Mouse (Mus musculus): Measurements from ENCODE around the gene Cflar. TPM values are rescaled to one million over a fixed set of nuclear protein-coding genes. Genes with fewer than 3 reads are reported as not detected.
"Not testable (repeated sequence)": the region's sequence is repeated elsewhere in the genome, so short reads cannot be mapped to it uniquely, and the experiment has no call there.

Cflar gene
- total and polyA plus RNA-seq, 3 experiments, result 35.7 to 81.1 (median 49.2) TPM

DNA sequence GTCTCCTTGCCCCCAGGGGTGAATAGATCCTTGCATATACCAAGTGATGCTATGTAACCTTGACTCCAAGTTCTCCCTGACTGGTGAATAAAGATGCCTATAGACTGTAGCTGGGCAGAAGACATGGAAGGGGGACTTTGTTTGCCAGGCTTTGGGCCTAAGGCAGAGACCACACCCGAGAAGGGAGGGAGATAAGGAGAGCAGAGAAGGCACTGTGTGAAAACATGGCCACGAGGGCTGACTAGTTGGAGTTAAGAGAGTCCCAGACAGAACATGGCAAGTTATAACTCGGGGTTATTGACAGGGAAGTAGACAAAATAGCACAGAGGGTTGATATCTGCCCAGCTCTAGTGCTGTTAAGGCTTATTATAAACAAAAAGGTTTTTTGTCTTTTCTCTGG, 11.3 kb upstream of the Cflar start:
- in situ Hi-C loops (cut with MboI; ENCODE audit: low pct_ligation_motif_present, low pct_unique_long_range_greater_than_20kb, low sequenced_read_pairs) (loop anchor here (25.0 kb wide), 2 partner anchors 213 to 413 kb away; partner anchors contain the start of gene Aox2), dilution Hi-C loops (cut with MboI; ENCODE audit: extremely low pct_ligation_motif_present, extremely low pct_unique_long_range_greater_than_20kb, low sequenced_read_pairs) (no loop called here)
- TF ChIP-seq POLR2A (IDR thresholded peaks at IDR 0.05; ENCODE audit: low read depth, low read length) (no peak), ZNF384 (IDR thresholded peaks at IDR 0.05; ENCODE audit: low read depth, low read length) (no peak), UBTF (IDR thresholded peaks at IDR 0.05; ENCODE audit: low read depth, low read length) (no peak), ETS1 (conservative IDR thresholded peaks at IDR 0.05; ENCODE audit: low read depth, low read length) (no peak), BHLHE40 (IDR thresholded peaks at IDR 0.05; ENCODE audit: low read depth, low read length) (no peak), JUND (conservative IDR thresholded peaks at IDR 0.05; ENCODE audit: low read depth, low read length) (no peak), ELF1 (IDR thresholded peaks at IDR 0.05; ENCODE audit: low read depth, low read length) (no peak), USF2 (conservative IDR thresholded peaks at IDR 0.05; ENCODE audit: low read depth, low read length) (no peak), NELFE (IDR thresholded peaks at IDR 0.05; ENCODE audit: low read depth, low read length) (no peak), EP300 (IDR thresholded peaks at IDR 0.05; ENCODE audit: low read length) (no peak), IRF4 (IDR thresholded peaks at IDR 0.05; ENCODE audit: low read depth, low read length) (no peak), MAZ (IDR thresholded peaks at IDR 0.05; ENCODE audit: low read depth, low read length) (no peak), PAX5 (IDR thresholded peaks at IDR 0.05; ENCODE audit: low read length) (no peak)
- Histone ChIP-seq H3K4me2 (ENCODE audit: insufficient read depth, low read depth, poor library complexity, severe bottlenecking) (no peak overlapping the region), H3K79me2 (replicated peaks; ENCODE audit: control insufficient read depth, extremely low read depth, insufficient read depth, poor library complexity, severe bottlenecking) (no peaks in the 10 kb centered on the region), H3K9ac (ENCODE audit: insufficient read depth, low read depth) (no peak overlapping the region), H3K9me3 (replicated peaks; ENCODE audit: low read length) (no peaks in the 10 kb centered on the region), H3K4me1 (ENCODE audit: control insufficient read depth in 1 of 2, insufficient read depth in 2 of 2) (no peaks in the 10 kb centered on the region), H3K4me3 (replicated peaks in 1 of 3; ENCODE audit: low read depth in 2 of 3, low read length in 2 of 3, poor library complexity in 1 of 3) (no peak overlapping the region), H3K27ac (ENCODE audit: insufficient read depth, low read depth) (no peak overlapping the region), H3K36me3 (replicated peaks in 1 of 2; ENCODE audit: control insufficient read depth in 1 of 2, insufficient read depth in 1 of 2, low read length in 1 of 2) (no peaks in the 10 kb centered on the region), H3K27me3 (replicated peaks) (no peaks in the 10 kb centered on the region)
- DNase-seq (ENCODE audit: extremely low read depth), result no peak

DNA sequence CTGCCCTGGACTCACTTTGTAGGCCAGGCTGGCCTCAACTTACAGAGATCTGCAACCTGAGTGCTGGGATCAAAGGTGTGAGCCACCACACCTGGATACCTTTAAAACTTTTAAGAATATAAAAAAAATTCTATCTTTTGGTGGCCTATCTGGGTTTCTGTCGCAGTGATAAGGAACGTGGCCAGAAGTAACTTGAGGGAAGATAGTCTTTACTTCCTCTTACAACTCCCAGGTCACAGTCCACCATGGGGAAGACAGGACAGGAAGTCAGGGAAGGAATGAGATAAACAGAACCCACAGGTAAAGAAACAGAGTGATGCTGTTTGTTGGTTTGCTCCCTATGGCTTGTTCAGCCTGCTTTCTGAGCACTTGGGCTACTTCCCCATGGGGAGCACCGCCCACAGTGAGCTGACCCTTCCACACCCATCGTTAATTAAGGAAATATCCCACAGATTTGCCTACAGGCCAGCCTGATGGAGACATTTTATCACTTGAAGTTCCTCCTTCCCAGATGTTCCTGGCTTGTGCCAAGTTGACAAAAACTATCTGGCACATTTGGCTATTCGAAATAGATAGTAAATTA, 10.6 kb upstream of the Cflar start:
- DNase-seq (ENCODE audit: extremely low read depth); dilution Hi-C loops (cut with MboI; ENCODE audit: extremely low pct_ligation_motif_present, extremely low pct_unique_long_range_greater_than_20kb, low sequenced_read_pairs); H3K4me1 ChIP-seq (ENCODE audit: control insufficient read depth in 1 of 2, insufficient read depth in 2 of 2); H3K9ac ChIP-seq (ENCODE audit: insufficient read depth, low read depth); H3K27me3 ChIP-seq (replicated peaks); in situ Hi-C loops (cut with MboI; ENCODE audit: low pct_ligation_motif_present, low pct_unique_long_range_greater_than_20kb, low sequenced_read_pairs); H3K9me3 ChIP-seq (replicated peaks; ENCODE audit: low read length); H3K4me2 ChIP-seq (ENCODE audit: insufficient read depth, low read depth, poor library complexity, severe bottlenecking); H3K27ac ChIP-seq (ENCODE audit: insufficient read depth, low read depth); H3K36me3 ChIP-seq (replicated peaks in 1 of 2; ENCODE audit: control insufficient read depth in 1 of 2, insufficient read depth in 1 of 2, low read length in 1 of 2); H3K79me2 ChIP-seq (replicated peaks; ENCODE audit: control insufficient read depth, extremely low read depth, insufficient read depth, poor library complexity, severe bottlenecking); H3K4me3 ChIP-seq (replicated peaks in 1 of 3; ENCODE audit: low read depth in 2 of 3, low read length in 2 of 3, poor library complexity in 1 of 3): not testable (repeated sequence)

DNA sequence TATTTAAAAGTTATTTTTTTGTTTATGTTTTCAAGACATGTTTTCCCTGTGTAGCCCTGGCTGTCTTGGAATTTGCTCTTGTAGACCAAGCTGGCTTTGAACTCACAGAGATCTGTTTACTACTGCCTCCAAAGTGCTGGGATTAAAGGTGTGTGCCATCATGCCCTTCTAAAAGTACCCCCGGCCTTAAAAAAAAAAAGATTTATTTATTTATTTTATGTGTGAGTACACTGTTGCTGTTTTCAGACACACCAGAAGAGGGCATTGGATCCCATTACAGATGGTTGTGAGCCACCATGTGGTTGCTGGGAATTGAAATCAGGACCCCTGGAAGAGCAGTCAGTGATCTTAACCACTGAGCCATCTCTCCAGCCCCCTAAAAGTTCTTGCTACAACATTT, 1.3 kb upstream of the Cflar start:
- H3K9me3 ChIP-seq (replicated peaks; ENCODE audit: low read length); dilution Hi-C loops (cut with MboI; ENCODE audit: extremely low pct_ligation_motif_present, extremely low pct_unique_long_range_greater_than_20kb, low sequenced_read_pairs); H3K27ac ChIP-seq (ENCODE audit: insufficient read depth, low read depth): not testable (repeated sequence)

More for the DNA sequence above, 1.3 kb upstream of the Cflar start:
- DNase-seq (ENCODE audit: extremely low read depth); H3K9ac ChIP-seq (ENCODE audit: insufficient read depth, low read depth); H3K4me1 ChIP-seq (ENCODE audit: control insufficient read depth in 1 of 2, insufficient read depth in 2 of 2); in situ Hi-C loops (cut with MboI; ENCODE audit: low pct_ligation_motif_present, low pct_unique_long_range_greater_than_20kb, low sequenced_read_pairs); H3K36me3 ChIP-seq (replicated peaks in 1 of 2; ENCODE audit: control insufficient read depth in 1 of 2, insufficient read depth in 1 of 2, low read length in 1 of 2); H3K4me2 ChIP-seq (ENCODE audit: insufficient read depth, low read depth, poor library complexity, severe bottlenecking); H3K27me3 ChIP-seq (replicated peaks); H3K4me3 ChIP-seq (replicated peaks in 1 of 3; ENCODE audit: low read depth in 2 of 3, low read length in 2 of 3, poor library complexity in 1 of 3): not testable (repeated sequence)
- H3K79me2 ChIP-seq (replicated peaks; ENCODE audit: control insufficient read depth, extremely low read depth, insufficient read depth, poor library complexity, severe bottlenecking), result peaks cover 18% of the 10 kb centered on the region
- peak in 1 of 2 experiments; percentile 36; a peak in 2 of 4 replicates for TF ChIP-seq CTCF (conservative IDR thresholded peaks at IDR 0.05 in 1 of 2, IDR thresholded peaks at IDR 0.05 in 1 of 2; ENCODE audit: low read depth in 2 of 2, low read length in 2 of 2)

All from CH12.LX (cell line).